Mouse (Mus musculus) cerebellum, postnatal 4 days (tissue): ENCODE data around the gene Lkaaear1.
A peak's percentile ranks its signal among the peaks of the same experiment; 100 is the strongest.

ENCODE experiments used
- DNase-seq, 2 experiments: peaks; one replicate each; pipeline ENCODE4 v3.0.0; 2022; ENCODE audit warnings: low spot score in 2 of 2, mixed read lengths in 1 of 2

The Lkaaear1 gene

GRCm38 (mm10) chr2:181683381-181683780 is 14.9 kb downstream of the Lkaaear1 start:
- no peak for DNase-seq

- DNase-seq = no peak
These were observed 16.3 kb downstream of the Lkaaear1 start for GRCm38 (mm10) chr2:181681978-181682377.

- no peak for DNase-seq
These were observed 17.5 kb downstream of the Lkaaear1 start for GRCm38 (mm10) chr2:181680716-181681117.

- peak; percentile 58 to 68 for DNase-seq
These were observed 18.1 kb downstream of the Lkaaear1 start, which contains the start of gene Tcea2 for GRCm38 (mm10) chr2:181679951-181680715. TSS of gene Tcea2 (plus strand) at chr2:181680310.

GRCm38 (mm10) chr2:181678780-181679179 is 19.5 kb downstream of the Lkaaear1 start:
- DNase-seq = peak in 1 of 2 experiments; percentile 67

GRCm38 (mm10) chr2:181677755-181678098 is 20.5 kb downstream of the Lkaaear1 start:
- DNase-seq = no peak

GRCm38 (mm10) chr2:181677096-181677754 is 21.0 kb downstream of the Lkaaear1 start:
- no peak for DNase-seq

- no peak for DNase-seq
These were observed 21.8 kb downstream of the Lkaaear1 start for GRCm38 (mm10) chr2:181676424-181676823.

GRCm38 (mm10) chr2:181675454-181675853 is 22.8 kb downstream of the Lkaaear1 start:
- DNase-seq = peak in 1 of 2 experiments; percentile 38

- DNase-seq = no peak
These were observed 23.3 kb downstream of the Lkaaear1 start for GRCm38 (mm10) chr2:181674934-181675333.

GRCm38 (mm10) chr2:181673501-181673900 is 24.7 kb downstream of the Lkaaear1 start:
- DNase-seq = no peak

- DNase-seq = no peak
These were observed 26.3 kb downstream of the Lkaaear1 start for GRCm38 (mm10) chr2:181671984-181672383.

GRCm38 (mm10) chr2:181671326-181671725 is 26.9 kb downstream of the Lkaaear1 start, which contains the start of gene Sox18:
TSS of gene Sox18 (minus strand) at chr2:181671640.
- peak in 1 of 2 experiments; percentile 34 for DNase-seq

GRCm38 (mm10) chr2:181670913-181671311 is 27.3 kb downstream of the Lkaaear1 start:
- no peak for DNase-seq

GRCm38 (mm10) chr2:181670285-181670912 is 27.8 kb downstream of the Lkaaear1 start:
- no peak for DNase-seq

- DNase-seq = no peak
These were observed 35.0 kb downstream of the Lkaaear1 start for GRCm38 (mm10) chr2:181663298-181663630.

GRCm38 (mm10) chr2:181662620-181663297 is 35.5 kb downstream of the Lkaaear1 start:
- DNase-seq = no peak

- DNase-seq = peak; percentile 66 to 79
These were observed 38.6 kb downstream of the Lkaaear1 start for GRCm38 (mm10) chr2:181659609-181660055.

- no peak for DNase-seq
These were observed 39.2 kb downstream of the Lkaaear1 start for GRCm38 (mm10) chr2:181658930-181659555.

- DNase-seq = no peak
These were observed 39.7 kb downstream of the Lkaaear1 start for GRCm38 (mm10) chr2:181658528-181658927.

GRCm38 (mm10) chr2:181657441-181657840 is 40.8 kb downstream of the Lkaaear1 start:
- DNase-seq = no peak
